27 mouse cellular contexts compared by ENCODE assay signal in genomic region chr9:24421221-24421620, GRCm38 (mm10).
"Had no signal": no experiment of that assay in that cellular context is flagged by ENCODE, and none has a peak within 500 bp of the region (broad histone marks: within the 10 kb centered on the region; RNA-seq: fewer than 3 reads in every experiment).

No protein-coding gene starts in this region.

- H3K4me3 ChIP-seq: limb, embryonic 10.5 days; limb, embryonic 12.5 days; limb, embryonic 13.5 days; limb, embryonic 15.5 days; liver, embryonic 12.5 days; liver, embryonic 13.5 days; liver, embryonic 15.5 days; lung, embryonic 15.5 days; megakaryocyte, embryonic 14.5 days; midbrain, embryonic 10.5 days; midbrain, embryonic 12.5 days; midbrain, embryonic 13.5 days; midbrain, embryonic 15.5 days; myocyte; neural tube, embryonic 12.5 days; neural tube, embryonic 13.5 days had no signal

- H3K27ac ChIP-seq: limb, embryonic 10.5 days; limb, embryonic 12.5 days; limb, embryonic 13.5 days; limb, embryonic 15.5 days; liver, embryonic 12.5 days; liver, embryonic 13.5 days; liver, embryonic 14.5 days; liver, embryonic 15.5 days; lung, embryonic 15.5 days; macrophage; midbrain, embryonic 10.5 days; midbrain, embryonic 12.5 days; midbrain, embryonic 13.5 days; midbrain, embryonic 15.5 days; neural tube, embryonic 12.5 days; neural tube, embryonic 13.5 days had no signal

- DNase-seq: liver, embryonic 13.5 days; liver, postnatal 0 days; lung, adult 18-20 months; lung, adult 2 months; lung, embryonic 14.5 days; lung, postnatal 10 days; lung, postnatal 14 days; lung, postnatal 36 days; lung, postnatal 4 days; midbrain, embryonic 14.5 days had no signal

- H3K9ac ChIP-seq: limb, embryonic 12.5 days; limb, embryonic 13.5 days; limb, embryonic 15.5 days; liver, embryonic 12.5 days; liver, embryonic 13.5 days; liver, embryonic 14.5 days; liver, embryonic 15.5 days; liver, postnatal 0 days; lung, embryonic 14.5 days; lung, embryonic 15.5 days; midbrain, embryonic 12.5 days; midbrain, embryonic 13.5 days; midbrain, embryonic 15.5 days; neural tube, embryonic 12.5 days; neural tube, embryonic 13.5 days had no signal

- H3K4me1 ChIP-seq: limb, embryonic 10.5 days; limb, embryonic 12.5 days; limb, embryonic 13.5 days; limb, embryonic 15.5 days; liver, embryonic 12.5 days; liver, embryonic 13.5 days; liver, embryonic 15.5 days; lung, embryonic 15.5 days; megakaryocyte, embryonic 14.5 days; midbrain, embryonic 10.5 days; midbrain, embryonic 12.5 days; midbrain, embryonic 13.5 days; midbrain, embryonic 15.5 days; neural tube, embryonic 12.5 days had no signal

- H3K9me3 ChIP-seq: limb, embryonic 10.5 days; limb, embryonic 12.5 days; limb, embryonic 13.5 days; limb, embryonic 15.5 days; liver, embryonic 12.5 days; liver, embryonic 13.5 days; liver, embryonic 15.5 days; lung, embryonic 15.5 days; megakaryocyte, embryonic 14.5 days; midbrain, embryonic 10.5 days; midbrain, embryonic 12.5 days; midbrain, embryonic 13.5 days; midbrain, embryonic 15.5 days; neural tube, embryonic 12.5 days; neural tube, embryonic 13.5 days had no signal

- H3K27me3 ChIP-seq: limb, embryonic 12.5 days; limb, embryonic 13.5 days; limb, embryonic 15.5 days; liver, embryonic 12.5 days; liver, embryonic 13.5 days; liver, embryonic 15.5 days; lung, embryonic 15.5 days; megakaryocyte, embryonic 14.5 days; midbrain, embryonic 12.5 days; midbrain, embryonic 13.5 days; midbrain, embryonic 15.5 days; neural tube, embryonic 12.5 days; neural tube, embryonic 13.5 days had no signal
